Mouse (Mus musculus) megakaryocyte, embryonic 14.5 days (primary cell): ENCODE measurements around the gene Trim41. TPM values are rescaled to one million over a fixed set of nuclear protein-coding genes. Genes with fewer than 3 reads are reported as not detected.
"Not testable (repeated sequence)": the region's sequence is repeated elsewhere in the genome, so short reads cannot be mapped to it uniquely, and the experiment has no call there.

Experiments
- H3K27me3 ChIP-seq: replicated peaks from 2 replicates; pipeline ENCODE3; 2012; ENCODE audit warnings: inconsistent platforms
- H3K36me3 ChIP-seq: replicated peaks from 2 replicates; pipeline ENCODE3; 2012; ENCODE audit warnings: low read length, inconsistent platforms, mixed read lengths
- H3K4me1 ChIP-seq: 2 replicates; pipeline ENCODE4 v1.6.1; 2012; ENCODE audit warnings: inconsistent platforms
- H3K4me3 ChIP-seq: replicated peaks from 2 replicates; pipeline ENCODE3; 2012; ENCODE audit warnings: moderate library complexity, mild to moderate bottlenecking, inconsistent platforms
- H3K9me3 ChIP-seq: 2 replicates; pipeline ENCODE4 v1.6.1; 2012; ENCODE audit warnings: inconsistent platforms
- FLI1 ChIP-seq: IDR thresholded peaks from 2 replicates; pipeline ENCODE4 v1.6.1; 2012; ENCODE audit warnings: low read length, inconsistent platforms, mixed read lengths
- GATA1 ChIP-seq: IDR thresholded peaks from 3 replicates; pipeline ENCODE4 v1.6.1; 2012; ENCODE audit warnings: mixed read lengths, low read length, inconsistent platforms, borderline replicate concordance
- polyA plus RNA-seq: library from polyadenylated mRNA; stranded (reverse); fragments of >175 nt; gene quantifications from 2 replicates; pipeline ENCODE4 v1.2.3, GENCODE M21; 2012; ENCODE audit warnings: low replicate concordance; ENCODE audit not compliant: insufficient read depth

The Trim41 gene
- polyA plus RNA-seq, 1 experiment: 56.2 TPM

DNA sequence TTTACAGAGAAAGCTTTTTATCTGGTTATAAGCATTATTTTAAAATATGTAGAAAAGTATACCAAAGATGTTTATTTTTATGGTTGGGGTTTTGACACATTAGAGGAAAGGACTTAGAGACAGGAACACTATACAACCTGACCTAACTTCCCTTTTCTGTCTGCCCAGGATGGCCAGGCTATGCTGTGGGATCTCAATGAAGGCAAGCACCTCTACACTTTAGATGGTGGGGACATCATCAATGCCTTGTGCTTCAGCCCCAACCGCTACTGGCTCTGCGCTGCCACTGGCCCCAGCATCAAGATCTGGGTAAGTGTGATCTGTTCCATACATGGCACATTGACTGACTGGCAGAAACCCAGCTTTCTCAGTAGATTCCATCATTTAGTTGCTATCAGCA lies 13.2 kb downstream of the Trim41 start:
- Histone ChIP-seq H3K4me1 (peaks cover 55% of the 10 kb centered on the region), H3K9me3 (no peaks in the 10 kb centered on the region), H3K4me3 (no peak overlapping the region), H3K36me3 (peaks cover 77% of the 10 kb centered on the region), H3K27me3 (no peaks in the 10 kb centered on the region)
- no peak for TF ChIP-seq FLI1

DNA sequence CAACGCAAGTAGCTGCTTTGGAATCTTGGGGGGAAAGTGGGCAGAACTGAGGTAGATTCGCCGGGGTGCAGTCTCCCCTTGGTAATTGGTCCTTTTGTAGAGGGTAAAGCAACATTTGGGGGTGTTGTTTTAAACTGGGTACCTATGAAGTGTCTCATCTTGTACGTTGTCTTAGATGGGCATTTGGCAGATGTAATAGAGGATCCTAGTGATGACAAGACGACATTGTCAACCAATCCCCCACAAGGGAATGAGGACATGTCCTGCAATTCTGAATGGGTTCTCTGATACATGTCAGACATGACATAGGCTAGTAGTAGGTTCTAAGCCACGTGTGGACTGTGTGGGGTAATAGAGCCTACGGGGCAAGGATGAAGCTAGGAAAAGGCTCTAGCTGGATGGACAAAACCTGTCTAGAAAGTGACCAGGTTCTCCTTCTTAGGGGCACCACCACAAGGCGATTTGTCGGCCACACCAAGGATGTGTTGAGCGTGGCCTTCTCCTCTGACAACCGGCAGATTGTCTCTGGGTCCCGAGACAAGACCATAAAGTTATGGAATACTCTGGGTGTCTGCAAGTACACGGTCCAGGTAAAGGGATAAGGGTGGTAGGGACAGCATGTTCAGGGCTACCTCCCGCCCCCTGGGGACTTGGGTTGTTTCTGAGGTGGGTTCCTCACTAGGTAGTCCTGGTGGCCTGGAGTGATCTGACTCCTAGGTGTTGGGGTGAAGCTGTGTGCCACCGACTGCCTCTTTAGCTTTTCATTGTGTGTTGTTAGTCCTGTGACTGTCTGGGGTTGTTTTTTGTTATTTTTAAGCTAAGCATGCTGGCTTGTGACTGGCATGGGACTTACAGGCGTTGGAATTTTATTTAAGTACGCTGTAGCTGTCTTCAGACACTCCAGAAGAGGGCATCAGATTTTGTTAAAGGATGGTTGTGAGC lies 15.1 kb downstream of the Trim41 start:
- Histone ChIP-seq H3K36me3 (peaks cover 58% of the 10 kb centered on the region), H3K9me3 (no peaks in the 10 kb centered on the region), H3K4me3 (peak overlapping the region; percentile 93), H3K27me3 (no peaks in the 10 kb centered on the region), H3K4me1 (peaks cover 59% of the 10 kb centered on the region)
- TF ChIP-seq GATA1 (no peak), FLI1 (no peak)

DNA sequence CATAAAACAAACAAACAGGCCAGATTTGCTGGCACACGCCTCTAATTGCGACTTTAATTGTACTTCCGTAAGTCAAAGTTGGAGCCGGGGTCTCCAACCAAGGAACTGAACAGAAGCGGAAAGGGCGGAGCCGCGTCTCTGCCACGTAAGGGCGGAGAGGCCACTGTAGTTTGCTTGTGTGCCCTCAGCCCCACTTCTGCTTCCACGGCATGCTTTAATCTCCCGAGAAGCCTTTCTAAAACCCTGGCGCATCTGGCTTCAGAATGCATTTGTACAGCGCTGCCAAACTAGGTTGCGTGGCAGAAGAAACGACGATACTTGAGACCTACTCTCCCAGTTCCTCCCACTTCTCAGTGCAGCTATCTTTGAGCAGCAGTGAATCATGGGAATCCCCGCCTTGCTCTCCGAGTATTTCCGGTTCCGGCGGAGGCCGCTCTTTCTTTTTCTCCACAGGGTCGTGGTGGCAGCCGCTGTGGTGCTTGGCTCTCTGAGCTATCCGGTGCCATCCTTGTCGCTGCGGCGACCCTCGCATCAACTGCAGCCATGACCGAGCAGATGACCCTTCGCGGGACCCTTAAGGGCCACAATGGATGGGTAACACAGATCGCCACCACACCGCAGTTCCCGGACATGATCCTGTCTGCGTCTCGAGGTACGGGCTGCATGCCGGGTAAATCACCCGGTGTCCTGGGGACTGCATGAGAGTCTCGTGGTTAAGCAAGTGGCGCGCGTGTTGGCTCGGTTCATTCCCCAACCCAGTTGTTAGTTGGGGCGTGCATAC lies 17.0 kb downstream of the Trim41 start, which contains the start of gene Rack1:
TSS of gene Rack1 (plus strand) at position 412 of the 781 bp plus-strand sequence.
- H3K9me3 ChIP-seq: no peaks in the 10 kb centered on the region
- peak; percentile 61; the same call in 1 of the 2 replicates for TF ChIP-seq FLI1
- no peak for TF ChIP-seq GATA1
- peaks cover 39% of the 10 kb centered on the region for H3K36me3 ChIP-seq
- H3K27me3 ChIP-seq: no peaks in the 10 kb centered on the region
- H3K4me3 ChIP-seq: peak within 1 kb of the TSS; percentile 93
- peaks cover 71% of the 10 kb centered on the region for H3K4me1 ChIP-seq

DNA sequence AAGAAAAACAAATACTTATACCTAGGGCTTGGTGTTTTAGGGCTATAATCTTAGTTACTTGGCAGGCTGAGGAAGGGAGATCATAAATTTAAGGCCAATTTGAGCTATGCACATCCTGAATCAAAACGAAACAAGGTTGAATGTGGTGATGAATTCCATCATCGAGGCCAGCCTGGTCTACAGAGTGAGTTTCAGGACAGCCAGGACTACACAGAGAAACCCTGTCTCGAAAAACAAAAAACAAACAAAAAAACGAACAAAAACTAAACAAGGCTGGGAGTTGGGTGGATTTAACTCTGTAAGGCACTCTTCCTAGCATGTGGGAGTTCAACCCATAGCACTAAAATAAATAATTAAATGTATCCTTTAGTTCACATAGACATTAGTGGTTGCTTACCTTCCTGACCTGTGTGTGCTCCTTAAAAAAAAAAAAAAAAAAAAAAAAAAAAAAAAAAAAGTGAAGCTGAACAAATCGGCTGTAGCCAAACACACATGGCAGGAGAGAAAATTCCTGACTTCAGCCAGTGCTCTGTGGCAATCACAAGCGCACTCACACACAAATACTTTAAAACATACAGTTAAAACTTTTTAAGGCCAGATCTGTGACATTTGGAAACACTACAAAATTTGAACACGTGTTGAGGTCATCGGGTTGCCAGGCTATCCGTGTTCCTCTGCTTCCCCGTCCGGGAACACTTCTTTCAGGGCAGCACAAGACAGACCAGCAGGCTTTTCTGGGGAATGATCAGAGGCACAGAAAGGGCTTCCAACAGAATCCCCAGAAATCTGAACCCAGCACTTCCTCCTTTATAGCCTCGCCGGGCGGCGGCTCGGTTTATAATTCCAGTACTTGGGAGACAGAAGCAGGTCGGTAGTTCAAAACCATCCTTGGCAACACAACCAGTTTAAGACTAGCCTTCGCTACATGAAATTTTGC lies 17.9 kb downstream of the Trim41 start:
- TF ChIP-seq FLI1 (no peak), GATA1 (no peak)
- peaks cover 68% of the 10 kb centered on the region for H3K4me1 ChIP-seq

DNA sequence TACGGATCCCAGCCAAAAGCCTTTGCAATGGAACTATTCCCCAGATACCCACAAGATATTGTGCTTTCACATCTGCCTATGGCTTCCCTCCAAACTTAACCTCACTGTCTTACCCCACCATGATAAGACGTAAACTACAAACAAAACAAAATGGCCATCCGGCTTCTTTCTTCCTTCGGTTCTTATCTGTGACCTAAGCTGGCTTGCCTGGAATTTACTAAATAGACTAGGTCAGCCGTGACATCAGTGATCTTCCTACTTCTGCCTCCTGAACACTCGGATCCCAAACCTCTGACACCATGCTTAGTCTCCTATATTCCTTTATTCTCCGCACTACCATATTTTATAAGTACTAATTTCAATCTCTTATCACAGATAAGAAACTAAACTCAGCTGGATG lies 18.8 kb downstream of the Trim41 start:
- no peaks in the 10 kb centered on the region for H3K9me3 ChIP-seq
- H3K36me3 ChIP-seq: peaks cover 31% of the 10 kb centered on the region
- peaks cover 61% of the 10 kb centered on the region for H3K4me1 ChIP-seq
- H3K4me3 ChIP-seq: peak overlapping the region; percentile 93
- no peaks in the 10 kb centered on the region for H3K27me3 ChIP-seq
- TF ChIP-seq GATA1: no peak
- no peak for TF ChIP-seq FLI1

More for the DNA sequence above, 17.9 kb downstream of the Trim41 start:
- peak overlapping the region; percentile 93 for H3K4me3 ChIP-seq
- H3K9me3 ChIP-seq: no peaks in the 10 kb centered on the region
- no peaks in the 10 kb centered on the region for H3K27me3 ChIP-seq
- H3K36me3 ChIP-seq: peaks cover 35% of the 10 kb centered on the region

DNA sequence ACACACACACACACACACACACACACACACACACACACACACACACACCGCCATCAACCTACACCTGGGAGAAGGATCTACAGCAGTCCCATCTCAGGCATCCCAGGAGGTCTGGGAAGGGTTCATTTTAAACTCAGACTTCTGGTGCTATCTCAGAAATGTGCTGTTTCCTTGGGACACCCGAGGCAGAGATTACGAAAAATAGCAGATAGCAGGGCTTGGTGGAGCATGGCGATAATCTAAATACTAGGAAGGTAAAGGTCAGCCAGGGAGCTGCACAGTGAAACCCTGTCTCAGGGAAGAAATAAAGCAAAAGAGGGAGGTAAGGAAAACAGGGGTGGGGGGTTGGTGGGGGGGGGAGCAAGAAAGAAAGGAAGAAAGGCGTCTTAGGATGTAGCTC lies 19.9 kb downstream of the Trim41 start:
- no peaks in the 10 kb centered on the region for H3K9me3 ChIP-seq
- TF ChIP-seq GATA1 (no peak), FLI1 (no peak)
- H3K36me3 ChIP-seq: peaks cover 22% of the 10 kb centered on the region
- no peak overlapping the region for H3K4me3 ChIP-seq
- peaks cover 53% of the 10 kb centered on the region for H3K4me1 ChIP-seq
- no peaks in the 10 kb centered on the region for H3K27me3 ChIP-seq

DNA sequence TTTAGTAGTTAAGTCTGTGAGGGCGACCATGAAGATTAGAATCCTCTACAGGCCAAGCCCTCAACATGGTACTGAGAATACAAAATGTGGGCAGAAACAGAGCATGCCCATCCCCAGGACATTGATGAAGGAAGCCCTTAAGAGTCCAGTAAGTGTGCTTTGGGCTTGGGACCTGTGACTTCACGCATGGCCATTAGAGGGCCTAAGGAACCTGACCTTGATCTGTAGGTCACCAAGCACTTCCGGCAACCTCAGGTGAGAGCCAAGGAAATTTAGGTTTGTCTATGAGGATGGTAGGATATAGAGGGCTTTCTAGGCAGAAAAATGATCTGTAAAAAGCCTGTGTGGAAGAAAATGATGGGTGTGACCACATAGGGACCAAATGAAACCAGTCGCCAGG lies 20.9 kb downstream of the Trim41 start:
- TF ChIP-seq FLI1 (no peak), GATA1 (no peak)
- no peak overlapping the region for H3K4me3 ChIP-seq
- peaks cover 43% of the 10 kb centered on the region for H3K4me1 ChIP-seq
- H3K9me3 ChIP-seq: no peaks in the 10 kb centered on the region
- H3K27me3 ChIP-seq: no peaks in the 10 kb centered on the region
- H3K36me3 ChIP-seq: peaks cover 12% of the 10 kb centered on the region

DNA sequence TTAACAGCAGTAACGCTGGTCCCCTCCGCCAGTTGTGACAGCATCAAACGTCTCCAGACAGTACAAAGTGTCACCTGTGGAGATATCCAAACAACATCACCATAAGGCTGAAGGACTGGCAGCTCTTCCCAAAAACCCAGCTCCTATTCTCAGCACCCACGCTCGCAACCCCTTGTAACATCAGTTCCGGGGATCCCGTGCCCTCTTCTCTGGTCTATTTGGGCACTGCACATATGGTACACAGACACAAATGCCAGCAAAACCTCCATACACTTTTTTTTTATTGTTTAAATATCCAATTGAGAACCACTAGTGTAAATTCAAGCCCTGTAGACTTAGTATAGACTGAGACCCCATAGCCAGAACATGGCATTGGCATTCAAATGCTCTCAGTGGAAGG lies 21.9 kb downstream of the Trim41 start:
- no peak overlapping the region for H3K4me3 ChIP-seq
- H3K27me3 ChIP-seq: no peaks in the 10 kb centered on the region
- TF ChIP-seq GATA1 (no peak), FLI1 (no peak)
- no peaks in the 10 kb centered on the region for H3K9me3 ChIP-seq
- peaks cover 11% of the 10 kb centered on the region for H3K36me3 ChIP-seq
- peaks cover 49% of the 10 kb centered on the region for H3K4me1 ChIP-seq

DNA sequence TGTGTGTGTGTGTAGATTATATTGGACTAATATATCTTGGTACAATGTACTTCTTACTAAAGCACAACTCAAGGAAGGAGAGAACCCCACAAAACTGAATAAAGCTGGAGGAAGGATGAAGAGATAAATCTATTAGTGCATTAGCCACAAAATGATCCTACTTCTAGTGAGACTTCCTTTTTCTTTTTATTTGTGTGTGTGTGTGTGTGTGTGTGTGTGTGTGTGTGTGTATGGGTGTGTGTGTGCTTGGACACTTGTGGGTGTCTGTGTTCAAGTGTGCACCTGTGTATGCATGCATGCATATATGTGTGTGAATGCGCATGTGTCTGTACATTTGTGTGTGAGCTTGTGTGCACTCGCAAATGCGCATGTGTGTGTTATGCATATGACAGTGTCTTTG lies 24.0 kb downstream of the Trim41 start:
- peak overlapping the region; percentile 21 for H3K4me3 ChIP-seq
- no peak for TF ChIP-seq FLI1

DNA sequence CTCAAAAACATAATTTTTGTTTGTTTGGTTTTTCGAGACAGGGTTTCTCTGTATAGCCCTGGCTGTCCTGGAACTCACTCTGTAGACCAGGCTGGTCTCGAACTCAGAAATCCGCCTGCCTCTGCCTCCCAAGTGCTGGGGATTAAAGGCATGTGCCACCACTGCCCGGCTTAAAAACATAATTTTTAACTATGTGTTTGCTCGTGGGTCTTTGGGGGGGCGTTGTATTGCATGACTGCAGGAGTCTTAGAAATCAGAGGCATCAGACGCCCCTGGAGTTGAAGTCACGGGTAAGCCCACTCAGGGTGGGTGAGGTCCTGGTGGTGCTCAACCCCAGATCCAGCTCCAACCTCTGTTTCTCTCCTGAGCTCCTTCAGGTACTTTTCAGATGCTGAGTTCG lies 25.3 kb downstream of the Trim41 start:
- not testable (repeated sequence) for H3K27me3 ChIP-seq, H3K4me3 ChIP-seq
- peaks cover 53% of the 10 kb centered on the region for H3K4me1 ChIP-seq

More for the DNA sequence above, 24.0 kb downstream of the Trim41 start:
- Histone ChIP-seq H3K36me3 (peaks cover 11% of the 10 kb centered on the region), H3K4me1 (peaks cover 59% of the 10 kb centered on the region), H3K9me3 (no peaks in the 10 kb centered on the region), H3K27me3 (no peaks in the 10 kb centered on the region)

More for the DNA sequence above, 25.3 kb downstream of the Trim41 start:
- H3K9me3 ChIP-seq: not testable (repeated sequence)
- peaks cover 11% of the 10 kb centered on the region for H3K36me3 ChIP-seq
